Mouse (Mus musculus): ENCODE data around the gene Cers1. TPM values are rescaled to one million over a fixed set of nuclear protein-coding genes. Genes with fewer than 3 reads are reported as not detected.
A peak's percentile ranks its signal among the peaks of the same experiment; 100 is the strongest.

Gene Cers1
- polyA plus RNA-seq, 1 experiment from 2014 or later, result 17.8 TPM

DNA sequence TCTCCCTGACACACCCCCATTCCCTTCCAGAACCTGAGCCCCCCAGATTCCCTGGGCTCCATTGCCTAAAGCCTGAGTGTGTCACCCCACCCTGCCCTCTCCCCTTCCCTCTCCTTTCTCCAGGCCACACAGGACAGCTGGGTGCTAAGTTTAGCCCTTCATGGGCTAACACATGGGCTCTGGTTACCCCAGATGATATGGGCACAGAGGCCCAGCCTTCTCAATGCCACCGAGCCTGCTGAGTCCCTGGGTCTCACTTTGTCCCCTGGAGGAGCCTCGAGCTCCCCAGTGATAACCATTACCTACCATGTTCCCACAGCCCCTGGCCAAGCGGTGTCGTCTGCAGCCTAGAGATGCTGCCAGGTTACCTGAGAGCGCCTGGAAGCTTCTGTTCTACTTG, 2.3 kb downstream of the Cers1 start:
- ATAC-seq (ENCODE audit: low FRiP score), result no peak
- WGBS, result 78% methylated on average over 5 of the region's 5 CpGs
- peak overlapping the region; percentile 78 for H3K9ac ChIP-seq
- H3K4me1 ChIP-seq, result peaks cover 35% of the 10 kb centered on the region
- peak overlapping the region; percentile 93 for H3K27ac ChIP-seq
- no peaks in the 10 kb centered on the region for H3K9me3 ChIP-seq (replicated peaks)
- peaks cover 19% of the 10 kb centered on the region for H3K36me3 ChIP-seq
- H3K4me3 ChIP-seq, result no peak overlapping the region; the same call in 1 of the 2 replicates
- peak overlapping the region; percentile 73 for H3K4me2 ChIP-seq (replicated peaks)
- no peaks in the 10 kb centered on the region for H3K27me3 ChIP-seq

DNA sequence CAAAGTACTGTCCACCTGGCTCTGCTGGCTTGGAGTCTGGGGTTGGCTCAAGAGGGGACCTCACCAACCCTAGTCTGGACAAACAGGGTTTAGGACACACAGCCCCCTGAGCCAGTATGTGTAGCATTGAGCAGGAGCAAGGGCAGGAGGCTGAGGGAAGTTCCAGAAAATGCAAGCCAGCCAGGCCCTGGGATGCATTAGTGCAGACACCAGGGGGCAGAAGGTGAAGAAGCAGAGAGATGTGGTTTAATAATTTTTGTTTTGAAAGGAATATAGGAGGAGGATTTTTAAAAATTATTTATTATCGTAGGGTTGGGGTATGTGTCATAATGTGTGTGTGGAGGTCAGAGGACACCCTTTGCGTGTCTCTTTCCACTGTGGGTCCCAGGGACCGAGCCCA, 8.1 kb downstream of the Cers1 start:
- Histone ChIP-seq H3K27me3 (0 out of 2 replicates have a peak, but pooled peaks cover 2% of the 10 kb centered on the region), H3K27ac (no peak overlapping the region), H3K9ac (no peak overlapping the region), H3K4me2 (replicated peaks) (no peak overlapping the region), H3K4me1 (no peaks in the 10 kb centered on the region), H3K4me3 (no peak overlapping the region), H3K36me3 (peaks cover 49% of the 10 kb centered on the region), H3K9me3 (replicated peaks) (no peaks in the 10 kb centered on the region)
- no peak for ATAC-seq (ENCODE audit: low FRiP score)
- 91% methylated on average over 3 of the region's 3 CpGs for WGBS

DNA sequence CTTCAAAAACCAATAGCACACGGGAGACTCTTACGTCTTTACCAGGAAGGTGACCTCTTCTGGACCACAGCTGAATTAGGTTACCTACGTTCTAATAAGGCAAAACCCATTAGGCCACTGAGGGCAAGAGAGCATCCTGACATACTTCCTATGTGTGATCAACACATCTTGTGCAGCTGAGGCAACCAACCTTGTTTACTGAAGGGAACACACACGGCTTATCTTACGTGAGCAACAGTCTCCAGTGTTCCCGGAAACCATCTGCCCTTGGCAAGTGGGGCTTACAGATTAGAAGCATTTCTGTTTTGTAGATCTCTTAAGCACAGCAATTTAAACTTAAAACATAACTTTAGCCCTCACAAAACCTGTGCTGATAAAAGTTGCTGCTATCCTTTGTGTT, 11.9 kb downstream of the Cers1 start:
- WGBS, result 92% methylated on average over 6 of the region's 6 CpGs
- H3K9me3 ChIP-seq (replicated peaks), result no peaks in the 10 kb centered on the region
- H3K27me3 ChIP-seq, result peaks cover 26% of the 10 kb centered on the region
- no peak overlapping the region for H3K4me3 ChIP-seq
- no peak overlapping the region for H3K27ac ChIP-seq
- H3K36me3 ChIP-seq, result peaks cover 62% of the 10 kb centered on the region
- H3K4me1 ChIP-seq, result peaks cover 31% of the 10 kb centered on the region
- H3K9ac ChIP-seq, result no peak overlapping the region
- H3K4me2 ChIP-seq (replicated peaks), result no peak overlapping the region
- ATAC-seq (ENCODE audit: low FRiP score), result no peak

DNA sequence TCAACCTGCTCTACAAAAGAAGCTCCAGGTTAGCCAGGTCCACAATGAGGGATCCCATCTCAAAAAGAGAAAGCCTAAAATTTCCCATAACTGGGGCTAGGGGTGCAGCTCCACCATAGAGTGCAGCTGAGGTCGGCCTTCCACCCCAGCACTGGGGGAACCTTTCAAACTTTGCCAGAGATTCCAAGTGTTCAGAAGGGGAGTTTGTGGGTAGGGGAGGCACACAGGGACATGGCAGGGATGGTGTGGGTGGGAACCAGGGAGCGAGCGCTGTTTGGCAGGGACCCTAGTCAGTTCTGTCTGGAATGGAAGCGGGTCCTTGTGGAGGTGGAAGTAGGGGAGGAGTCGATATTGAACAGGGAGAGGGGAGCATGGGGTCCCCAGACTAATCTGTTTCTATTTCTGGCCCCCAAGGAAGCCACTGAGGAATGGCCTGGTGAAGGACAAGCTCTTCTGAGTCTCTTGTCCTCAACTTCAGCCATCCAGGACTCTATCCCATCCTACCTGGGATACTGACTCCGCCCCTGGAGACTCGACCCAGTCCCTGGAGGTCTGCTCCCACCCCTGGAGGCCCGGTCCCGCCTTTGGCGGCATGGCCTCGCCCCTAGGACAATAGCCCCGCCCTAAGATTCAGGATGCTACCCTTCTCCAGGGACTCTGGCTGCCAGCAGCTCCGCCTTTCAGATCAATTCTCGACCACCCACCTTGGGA, 13.7 kb downstream of the Cers1 start, which contains the start of gene Gdf1:
Gene Gdf1, plus strand, starts transcription at position 694 of the 711 bp plus-strand sequence.
- peak within 1 kb of the TSS; percentile 18; the same call in 1 of the 2 replicates for H3K9ac ChIP-seq
- H3K4me2 ChIP-seq (replicated peaks), result peak within 1 kb of the TSS; percentile 38
- H3K4me1 ChIP-seq, result peaks cover 31% of the 10 kb centered on the region
- peaks cover 26% of the 10 kb centered on the region for H3K27me3 ChIP-seq
- WGBS, result 22% methylated on average over 14 of the region's 14 CpGs
- H3K36me3 ChIP-seq, result peaks cover 66% of the 10 kb centered on the region
- no peaks in the 10 kb centered on the region for H3K9me3 ChIP-seq (replicated peaks)
- no peak for ATAC-seq (ENCODE audit: low FRiP score)
- peak within 1 kb of the TSS; percentile 13 for H3K4me3 ChIP-seq
- peak within 1 kb of the TSS; percentile 57 for H3K27ac ChIP-seq

DNA sequence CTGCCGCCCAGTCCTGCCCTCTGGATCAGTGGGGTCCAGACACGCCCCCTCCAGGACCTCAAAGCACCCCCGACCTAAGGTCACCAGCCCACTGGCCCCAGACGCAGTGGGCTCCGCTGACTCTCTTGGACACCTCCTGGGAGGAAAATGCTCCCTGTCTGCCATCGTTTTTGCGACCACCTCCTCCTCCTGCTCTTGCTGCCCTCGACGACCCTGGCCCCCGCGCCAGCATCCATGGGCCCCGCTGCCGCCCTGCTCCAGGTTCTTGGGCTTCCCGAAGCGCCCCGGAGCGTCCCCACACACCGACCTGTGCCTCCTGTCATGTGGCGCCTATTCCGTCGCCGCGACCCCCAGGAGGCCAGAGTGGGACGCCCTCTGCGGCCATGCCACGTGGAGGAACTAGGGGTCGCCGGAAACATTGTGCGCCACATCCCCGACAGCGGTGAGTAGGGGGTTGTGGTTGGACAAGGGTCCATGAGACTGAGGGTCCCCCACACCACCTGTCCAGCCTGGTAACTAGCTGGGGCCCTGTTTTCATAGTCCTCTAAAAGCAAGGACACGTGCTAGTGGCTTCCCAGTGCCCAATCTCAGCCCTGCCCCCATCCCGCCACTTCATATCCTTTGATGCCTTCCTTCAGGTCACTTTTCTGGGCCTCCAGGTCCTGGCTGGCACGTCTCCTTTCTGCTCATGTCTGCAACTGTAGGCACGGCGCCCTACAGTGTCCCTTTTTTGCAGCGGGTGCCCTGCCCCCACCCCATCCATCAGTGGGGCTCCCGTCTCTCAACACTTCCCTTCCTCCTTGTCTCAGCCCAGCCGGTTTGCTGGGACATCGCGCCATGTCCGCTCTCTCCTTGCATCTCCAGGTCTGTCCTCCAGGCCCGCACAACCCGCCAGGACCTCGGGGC, 14.5 kb downstream of the Cers1 start:
- peaks cover 67% of the 10 kb centered on the region for H3K36me3 ChIP-seq
- peaks cover 31% of the 10 kb centered on the region for H3K4me1 ChIP-seq
- peak overlapping the region; percentile 13; the same call in 1 of the 2 replicates for H3K9ac ChIP-seq
- 5% methylated on average over 45 of the region's 45 CpGs for WGBS
- peak; percentile 44 for ATAC-seq (ENCODE audit: low FRiP score)
- H3K27ac ChIP-seq, result peak overlapping the region; percentile 57
- peaks cover 26% of the 10 kb centered on the region for H3K27me3 ChIP-seq
- no peaks in the 10 kb centered on the region for H3K9me3 ChIP-seq (replicated peaks)
- peak overlapping the region; percentile 13 for H3K4me3 ChIP-seq
- peak overlapping the region; percentile 38 for H3K4me2 ChIP-seq (replicated peaks)

DNA sequence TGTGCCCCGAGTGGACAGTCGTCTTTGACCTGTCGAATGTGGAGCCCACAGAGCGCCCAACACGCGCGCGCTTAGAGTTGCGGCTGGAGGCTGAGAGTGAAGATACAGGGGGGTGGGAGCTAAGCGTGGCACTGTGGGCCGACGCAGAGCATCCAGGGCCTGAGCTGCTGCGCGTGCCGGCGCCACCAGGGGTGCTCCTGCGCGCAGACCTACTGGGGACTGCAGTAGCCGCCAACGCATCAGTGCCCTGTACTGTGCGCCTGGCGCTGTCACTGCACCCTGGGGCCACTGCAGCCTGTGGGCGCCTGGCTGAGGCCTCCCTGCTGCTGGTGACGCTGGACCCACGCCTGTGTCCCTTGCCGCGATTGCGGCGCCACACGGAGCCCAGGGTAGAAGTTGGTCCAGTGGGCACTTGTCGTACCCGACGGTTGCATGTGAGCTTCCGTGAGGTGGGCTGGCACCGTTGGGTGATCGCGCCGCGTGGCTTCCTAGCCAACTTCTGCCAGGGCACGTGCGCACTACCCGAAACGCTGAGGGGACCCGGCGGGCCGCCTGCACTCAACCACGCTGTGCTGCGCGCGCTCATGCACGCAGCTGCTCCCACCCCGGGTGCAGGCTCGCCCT, 15.3 kb downstream of the Cers1 start:
- Histone ChIP-seq H3K36me3 (peaks cover 73% of the 10 kb centered on the region), H3K9ac (peak overlapping the region; percentile 13; the same call in 1 of the 2 replicates), H3K9me3 (replicated peaks) (no peaks in the 10 kb centered on the region)

DNA sequence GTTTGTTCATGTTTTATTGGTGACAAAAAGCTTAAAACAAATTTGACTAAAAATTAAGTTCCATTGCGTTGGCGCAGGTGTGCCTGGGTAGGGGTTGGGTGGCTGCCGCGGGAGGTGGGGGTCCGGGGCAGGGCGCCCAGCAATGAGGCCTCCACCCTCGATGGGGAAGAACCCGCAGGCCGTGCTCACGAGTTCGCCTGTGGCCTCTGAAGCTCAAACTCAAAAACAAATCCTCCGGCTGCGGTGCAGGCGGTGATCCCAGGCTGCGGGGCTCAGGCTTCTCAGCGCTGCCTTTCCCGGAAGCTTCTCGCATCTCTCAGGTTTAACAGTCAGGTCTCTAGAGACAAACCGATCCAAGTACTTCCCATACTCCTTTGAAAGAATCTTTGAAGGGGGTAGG, 16.0 kb downstream of the Cers1 start:
- H3K9me3 ChIP-seq (replicated peaks), result no peaks in the 10 kb centered on the region
- H3K4me1 ChIP-seq, result peaks cover 31% of the 10 kb centered on the region
- no peak overlapping the region for H3K4me2 ChIP-seq (replicated peaks)
- H3K36me3 ChIP-seq, result peaks cover 77% of the 10 kb centered on the region
- H3K27me3 ChIP-seq, result peaks cover 26% of the 10 kb centered on the region
- no peak overlapping the region for H3K4me3 ChIP-seq
- 0 out of 2 replicates have a peak overlapping the region, but pooled peaks have one; percentile 26 for H3K27ac ChIP-seq
- no peak for ATAC-seq (ENCODE audit: low FRiP score)
- H3K9ac ChIP-seq, result no peak overlapping the region
- WGBS, result 65% methylated on average over 19 of the region's 19 CpGs

More for the DNA sequence above, 15.3 kb downstream of the Cers1 start:
- ATAC-seq (ENCODE audit: low FRiP score), result peak; percentile 85
- Histone ChIP-seq H3K27ac (peak overlapping the region; percentile 57), H3K27me3 (peaks cover 26% of the 10 kb centered on the region), H3K4me2 (replicated peaks) (peak overlapping the region; percentile 38), H3K4me3 (peak overlapping the region; percentile 13), H3K4me1 (peaks cover 31% of the 10 kb centered on the region)
- 24% methylated on average over 53 of the region's 53 CpGs for WGBS

DNA sequence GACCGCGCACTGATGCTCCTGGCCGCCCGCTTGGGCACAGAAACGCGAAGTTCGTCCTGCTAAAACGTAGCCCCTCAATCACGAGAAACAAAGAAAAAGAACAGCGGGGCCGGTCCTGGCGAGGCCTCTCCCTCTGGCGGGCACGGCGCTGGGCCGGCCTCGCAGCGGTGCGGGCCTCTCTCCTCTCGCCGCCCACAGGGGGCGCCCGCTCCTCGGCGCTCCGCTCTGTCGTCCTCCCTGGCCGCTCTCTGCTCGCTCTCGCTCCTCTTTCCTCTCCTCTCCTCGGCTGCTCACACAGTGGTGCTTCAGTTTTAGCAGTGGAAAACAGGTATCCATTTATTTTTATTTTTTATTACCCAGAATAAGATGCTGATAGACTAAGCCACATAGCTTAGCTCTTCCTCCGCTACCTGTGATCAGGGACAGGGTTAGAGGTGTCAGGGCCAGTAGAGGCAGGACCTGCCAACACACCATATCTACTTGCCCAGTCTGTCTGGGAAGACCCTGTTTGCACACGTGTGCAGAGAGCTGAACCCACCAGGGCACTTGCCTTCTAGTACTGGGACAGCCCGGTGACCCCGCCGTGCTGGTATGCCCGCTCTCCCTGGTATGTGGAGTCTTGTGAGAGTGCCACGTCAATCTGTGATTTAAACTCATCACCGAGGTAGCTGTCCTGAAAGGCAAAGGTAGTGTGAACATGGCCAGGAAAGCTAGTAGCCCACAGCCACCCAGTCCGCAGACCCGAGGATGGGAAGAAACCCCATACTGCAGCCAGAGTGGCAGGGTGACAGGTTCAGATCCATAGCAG, 16.7 kb downstream of the Cers1 start:
- peak overlapping the region; percentile 19; the same call in 1 of the 2 replicates for H3K4me2 ChIP-seq (replicated peaks)
- H3K9ac ChIP-seq, result peak overlapping the region; percentile 43; the same call in 1 of the 2 replicates
- H3K36me3 ChIP-seq, result peaks cover 81% of the 10 kb centered on the region
- no peak overlapping the region for H3K4me3 ChIP-seq
- peak overlapping the region; percentile 35; the same call in 1 of the 2 replicates for H3K27ac ChIP-seq
- WGBS, result 22% methylated on average over 41 of the region's 41 CpGs
- peak; percentile 71 for ATAC-seq (ENCODE audit: low FRiP score)
- peaks cover 31% of the 10 kb centered on the region for H3K4me1 ChIP-seq
- H3K27me3 ChIP-seq, result peaks cover 26% of the 10 kb centered on the region
- no peaks in the 10 kb centered on the region for H3K9me3 ChIP-seq (replicated peaks)

DNA sequence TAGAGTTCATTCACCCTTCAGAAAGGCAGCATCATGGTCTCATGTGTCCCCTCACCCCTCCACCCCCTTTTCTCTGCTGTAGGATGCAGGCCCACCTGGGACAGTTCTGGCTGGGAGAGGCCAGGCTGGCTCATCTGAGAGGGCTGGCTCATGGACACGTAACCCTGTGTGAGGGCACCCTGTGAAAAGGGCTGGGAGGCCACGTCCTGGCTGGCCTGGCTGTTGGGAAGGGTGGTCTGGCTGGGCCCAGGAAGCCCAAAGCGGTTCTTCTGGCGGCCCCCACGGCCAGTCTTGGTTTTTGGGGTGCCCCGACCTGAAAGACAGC, 17.3 kb downstream of the Cers1 start:
- H3K9ac ChIP-seq, result no peak overlapping the region
- no peak overlapping the region for H3K4me2 ChIP-seq (replicated peaks)
- H3K4me3 ChIP-seq, result no peak overlapping the region
- H3K4me1 ChIP-seq, result peaks cover 31% of the 10 kb centered on the region
- WGBS, result 97% methylated on average over 6 of the region's 6 CpGs
- H3K36me3 ChIP-seq, result peaks cover 81% of the 10 kb centered on the region
- H3K27ac ChIP-seq, result no peak overlapping the region
- peaks cover 26% of the 10 kb centered on the region for H3K27me3 ChIP-seq
- no peaks in the 10 kb centered on the region for H3K9me3 ChIP-seq (replicated peaks)
- no peak for ATAC-seq (ENCODE audit: low FRiP score)

DNA sequence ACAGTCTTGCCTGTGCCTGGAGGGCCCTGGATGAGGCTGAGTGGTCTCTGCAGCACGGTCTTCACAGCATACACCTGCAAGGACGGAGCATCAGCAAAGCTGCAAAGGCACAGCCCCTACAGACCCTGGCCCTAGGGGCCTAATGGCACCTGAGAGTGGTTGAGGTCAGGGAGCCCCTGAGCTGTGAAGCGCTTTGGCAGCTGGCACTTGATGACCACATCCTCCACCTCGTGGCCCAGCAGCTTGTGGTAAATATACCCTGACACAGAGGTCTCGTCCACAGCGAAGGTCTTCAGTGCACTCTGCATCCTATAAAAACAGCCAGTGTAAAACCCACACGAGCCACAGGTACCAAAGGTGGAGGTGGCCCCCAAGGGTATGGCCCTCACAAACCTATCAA, 23.4 kb downstream of the Cers1 start:
- Histone ChIP-seq H3K4me1 (peaks cover 3% of the 10 kb centered on the region; the same call in 1 of the 2 replicates), H3K27me3 (no peaks in the 10 kb centered on the region), H3K36me3 (peaks cover 99% of the 10 kb centered on the region), H3K4me3 (no peak overlapping the region), H3K4me2 (replicated peaks) (no peak overlapping the region), H3K9ac (no peak overlapping the region), H3K9me3 (replicated peaks) (no peaks in the 10 kb centered on the region), H3K27ac (no peak overlapping the region)
- ATAC-seq (ENCODE audit: low FRiP score), result no peak
- 91% methylated on average over 7 of the region's 7 CpGs for WGBS

DNA sequence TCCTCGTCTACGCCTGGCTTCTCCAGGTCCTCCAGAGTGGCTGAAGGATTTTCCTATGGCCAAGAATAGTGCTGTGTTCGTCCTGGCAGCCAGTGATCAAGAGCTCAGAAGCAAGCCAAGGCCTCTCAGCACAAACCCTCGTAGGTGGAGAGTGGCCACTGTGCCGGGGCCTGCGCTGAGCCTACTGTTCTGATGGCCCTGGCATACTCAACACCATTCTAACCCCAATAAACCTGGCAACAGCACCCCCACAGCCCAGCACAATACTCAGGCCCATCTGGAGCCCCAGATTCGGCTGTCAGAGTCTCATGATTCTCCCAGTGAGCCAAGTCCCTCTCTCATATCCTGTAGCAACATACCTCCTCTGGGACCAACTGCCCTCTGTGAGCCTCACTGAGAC, 25.1 kb downstream of the Cers1 start:
- no peaks in the 10 kb centered on the region for H3K9me3 ChIP-seq (replicated peaks)
- no peak overlapping the region for H3K4me2 ChIP-seq (replicated peaks)
- no peak overlapping the region for H3K4me3 ChIP-seq
- 92% methylated on average over 7 of the region's 7 CpGs for WGBS
- H3K27me3 ChIP-seq, result no peaks in the 10 kb centered on the region
- H3K4me1 ChIP-seq, result peaks cover 3% of the 10 kb centered on the region; the same call in 1 of the 2 replicates
- ATAC-seq (ENCODE audit: low FRiP score), result no peak
- H3K36me3 ChIP-seq, result peaks cover 84% of the 10 kb centered on the region
- no peak overlapping the region for H3K9ac ChIP-seq
- no peak overlapping the region for H3K27ac ChIP-seq
